Mouse (Mus musculus) myocyte (in vitro differentiated cells): ENCODE measurements around the gene Hps4. TPM values are rescaled to one million over a fixed set of nuclear protein-coding genes. Genes with fewer than 3 reads are reported as not detected.
"Not testable (repeated sequence)": the region's sequence is repeated elsewhere in the genome, so short reads cannot be mapped to it uniquely, and the experiment has no call there.

Source experiments
- H3K27me3 ChIP-seq: one replicate; pipeline ENCODE4 v1.6.1; 2011; ENCODE audit not compliant: control insufficient read depth, insufficient read depth, insufficient read length
- H3K36me3 ChIP-seq: one replicate; pipeline ENCODE4 v1.6.1; 2011; ENCODE audit not compliant: control insufficient read depth, insufficient read depth
- H3K4me2 ChIP-seq: one replicate; pipeline ENCODE4 v1.6.1; 2011; ENCODE audit warnings: low read depth, control low read depth
- H3K4me3 ChIP-seq: one replicate; pipeline ENCODE4 v1.5.1; 2011; ENCODE audit warnings: mild to moderate bottlenecking, control low read depth, moderate library complexity
- H3K79me2 ChIP-seq: one replicate; pipeline ENCODE4 v1.6.1; 2011; ENCODE audit not compliant: control insufficient read depth, insufficient read depth
- H3ac ChIP-seq: one replicate; pipeline ENCODE4 v1.6.1; 2011; ENCODE audit not compliant: control insufficient read depth, insufficient read length
- CEBPB ChIP-seq: IDR thresholded peaks from 2 replicates; pipeline ENCODE4 v1.6.1; 2011; ENCODE audit warnings: mild to moderate bottlenecking, moderate library complexity; ENCODE audit not compliant: poor library complexity, insufficient read depth, severe bottlenecking
- E2F4 ChIP-seq: IDR thresholded peaks from one replicate; pipeline ENCODE4 v1.6.1; 2011; ENCODE audit warnings: mild to moderate bottlenecking, control low read depth, moderate library complexity; ENCODE audit not compliant: insufficient read depth
- MAX ChIP-seq: IDR thresholded peaks from one replicate; pipeline ENCODE4 v1.6.1; 2011; ENCODE audit warnings: low read depth, mild to moderate bottlenecking, control low read depth
- MYOD1 ChIP-seq, 3 experiments: IDR thresholded peaks; one replicate each; pipeline ENCODE4 v1.6.1; 2011; ENCODE audit warnings: control low read depth in 2 of 3, low read depth in 2 of 3, mild to moderate bottlenecking in 2 of 3, moderate library complexity in 1 of 3; ENCODE audit not compliant: insufficient read length in 2 of 3, control insufficient read depth in 1 of 3
- MYOG ChIP-seq, 3 experiments: IDR thresholded peaks; one replicate each; pipeline ENCODE4 v1.6.1; 2011; ENCODE audit warnings: control low read depth in 2 of 3, low read depth in 2 of 3, mild to moderate bottlenecking in 2 of 3; ENCODE audit not compliant: insufficient read length in 2 of 3, control insufficient read depth in 1 of 3, insufficient read depth in 1 of 3
- POLR2A ChIP-seq: IDR thresholded peaks from one replicate; pipeline ENCODE4 v1.6.1; 2011; ENCODE audit warnings: low read depth, mild to moderate bottlenecking, control low read depth, moderate library complexity; ENCODE audit not compliant: insufficient read length
- POLR2AphosphoS2 ChIP-seq: IDR thresholded peaks from one replicate; pipeline ENCODE4 v1.6.1; 2011; ENCODE audit warnings: low read depth, control low read depth; ENCODE audit not compliant: insufficient read length
- REST ChIP-seq: IDR thresholded peaks from one replicate; pipeline ENCODE4 v1.6.1; 2011; ENCODE audit warnings: mild to moderate bottlenecking, control low read depth, moderate library complexity; ENCODE audit not compliant: insufficient read depth, insufficient read length
- SRF ChIP-seq: IDR thresholded peaks from one replicate; pipeline ENCODE4 v1.6.1; 2011; ENCODE audit warnings: low read depth; ENCODE audit not compliant: control insufficient read depth, insufficient read length
- TCF12 ChIP-seq: IDR thresholded peaks from one replicate; pipeline ENCODE4 v1.6.1; 2011; ENCODE audit warnings: mild to moderate bottlenecking, control low read depth; ENCODE audit not compliant: poor library complexity, insufficient read depth, severe bottlenecking
- TCF3 ChIP-seq: IDR thresholded peaks from one replicate; pipeline ENCODE4 v1.6.1; 2011; ENCODE audit warnings: low read depth, control low read depth; ENCODE audit not compliant: insufficient read length
- USF1 ChIP-seq: IDR thresholded peaks from one replicate; pipeline ENCODE4 v1.6.1; 2011; ENCODE audit warnings: low read depth, mild to moderate bottlenecking, control low read depth, moderate library complexity
- polyA plus RNA-seq: library from polyadenylated mRNA; unstranded; fragments of >200 nt; fragmentation: generic; extraction: Trizol; gene quantifications from one replicate; pipeline ENCODE4 v1.2.1, GENCODE M21; 2012; ENCODE audit warnings: missing spikeins

The Hps4 gene
- polyA plus RNA-seq, 1 experiment, result 19.1 TPM

GRCm38 (mm10) chr5:112316468-112316867, 26.4 kb upstream of the Hps4 start:
- H3K79me2 ChIP-seq, result no peaks in the 10 kb centered on the region
- H3ac ChIP-seq, result no peak overlapping the region
- TF ChIP-seq MYOG (IDR thresholded peaks at IDR 0.05; ENCODE audit: control insufficient read depth in 1 of 3, insufficient read depth in 1 of 3, insufficient read length in 2 of 3, low read depth in 2 of 3) (no peak), POLR2AphosphoS2 (peak; percentile 30)
- peaks cover 23% of the 10 kb centered on the region for H3K36me3 ChIP-seq
- H3K27me3 ChIP-seq, result no peaks in the 10 kb centered on the region
- H3K4me2 ChIP-seq, result no peak overlapping the region
- H3K4me3 ChIP-seq, result no peak overlapping the region

GRCm38 (mm10) chr5:112317328-112317727, 25.6 kb upstream of the Hps4 start:
- Histone ChIP-seq H3K36me3 (peaks cover 19% of the 10 kb centered on the region), H3K4me3 (no peak overlapping the region), H3K4me2 (no peak overlapping the region), H3K79me2 (no peaks in the 10 kb centered on the region), H3ac (no peak overlapping the region), H3K27me3 (no peaks in the 10 kb centered on the region)
- TF ChIP-seq TCF3, result no peak
- peak; percentile 53 for TF ChIP-seq POLR2AphosphoS2
- TF ChIP-seq POLR2A, result no peak
- TF ChIP-seq E2F4, result no peak
- no peak for TF ChIP-seq REST
- TF ChIP-seq SRF, result no peak
- no peak for TF ChIP-seq MAX
- TF ChIP-seq CEBPB, result no peak

- not testable (repeated sequence) for H3K36me3 ChIP-seq, H3ac ChIP-seq, H3K79me2 ChIP-seq, H3K4me2 ChIP-seq, H3K4me3 ChIP-seq, H3K27me3 ChIP-seq
These were observed 23.5 kb upstream of the Hps4 start for GRCm38 (mm10) chr5:112319343-112319742.

- Histone ChIP-seq H3K79me2 (no peaks in the 10 kb centered on the region), H3K4me2 (no peak overlapping the region), H3K36me3 (no peaks in the 10 kb centered on the region), H3K4me3 (no peak overlapping the region), H3ac (no peak overlapping the region), H3K27me3 (no peaks in the 10 kb centered on the region)
- no peak for TF ChIP-seq SRF
- TF ChIP-seq POLR2AphosphoS2, result no peak
- TF ChIP-seq TCF12, result no peak
- TF ChIP-seq E2F4, result no peak
- TF ChIP-seq CEBPB, result no peak
- TF ChIP-seq MYOG (IDR thresholded peaks at IDR 0.05; ENCODE audit: control insufficient read depth in 1 of 3, insufficient read depth in 1 of 3, insufficient read length in 2 of 3, low read depth in 2 of 3), result no peak
- no peak for TF ChIP-seq MAX
- no peak for TF ChIP-seq TCF3
- no peak for TF ChIP-seq POLR2A
- no peak for TF ChIP-seq MYOD1 (IDR thresholded peaks at IDR 0.05; ENCODE audit: control insufficient read depth in 1 of 3, insufficient read length in 2 of 3, low read depth in 2 of 3)
- no peak for TF ChIP-seq REST
- no peak for TF ChIP-seq USF1
These were observed 22.5 kb upstream of the Hps4 start for GRCm38 (mm10) chr5:112320379-112320778.

- TF ChIP-seq E2F4 (no peak), TCF12 (no peak), SRF (no peak), USF1 (no peak), MYOD1 (IDR thresholded peaks at IDR 0.05; ENCODE audit: control insufficient read depth in 1 of 3, insufficient read length in 2 of 3, low read depth in 2 of 3) (no peak), TCF3 (no peak), MAX (no peak), MYOG (IDR thresholded peaks at IDR 0.05; ENCODE audit: control insufficient read depth in 1 of 3, insufficient read depth in 1 of 3, insufficient read length in 2 of 3, low read depth in 2 of 3) (no peak), POLR2AphosphoS2 (no peak), POLR2A (no peak), REST (no peak), CEBPB (no peak)
- Histone ChIP-seq H3K4me2 (peak overlapping the region; percentile 40), H3K27me3 (no peaks in the 10 kb centered on the region), H3K4me3 (no peak overlapping the region), H3K36me3 (no peaks in the 10 kb centered on the region), H3K79me2 (no peaks in the 10 kb centered on the region), H3ac (no peak overlapping the region)
These were observed 21.9 kb upstream of the Hps4 start for GRCm38 (mm10) chr5:112320936-112321335.
